Mouse (Mus musculus) olfactory bulb, adult 2 months (tissue): ENCODE results near the gene Bin2.

ENCODE experiments used
- CTCF ChIP-seq: fragments of 200-500 bp; IDR thresholded peaks from 2 replicates; pipeline ENCODE4 v1.5.1; 2012; ENCODE audit warnings: low read depth, mild to moderate bottlenecking, low read length, moderate library complexity; ENCODE audit not compliant: insufficient read depth
- POLR2A ChIP-seq: fragments of 200-500 bp; IDR thresholded peaks from 2 replicates; pipeline ENCODE4 v1.6.1; 2012; ENCODE audit warnings: mild to moderate bottlenecking, low read depth, low read length, moderate library complexity; ENCODE audit not compliant: insufficient read depth

- TF ChIP-seq POLR2A (no peak), CTCF (no peak)
Observed at GRCm38 (mm10) chr15:100679005-100679404, 9.7 kb upstream of the Bin2 start.
